Mouse (Mus musculus) olfactory bulb, adult 2 months (tissue): ENCODE measurements around the gene Olfr316.

Source experiments
- CTCF ChIP-seq: fragments of 200-500 bp; IDR thresholded peaks from 2 replicates; pipeline ENCODE4 v1.5.1; 2012; ENCODE audit warnings: low read depth, mild to moderate bottlenecking, low read length, moderate library complexity; ENCODE audit not compliant: insufficient read depth
- POLR2A ChIP-seq: fragments of 200-500 bp; IDR thresholded peaks from 2 replicates; pipeline ENCODE4 v1.6.1; 2012; ENCODE audit warnings: mild to moderate bottlenecking, low read depth, low read length, moderate library complexity; ENCODE audit not compliant: insufficient read depth

GRCm38 (mm10) chr11:58752434-58752833 is at the start of gene Olfr316:
- TF ChIP-seq CTCF (no peak), POLR2A (no peak)
